Mouse (Mus musculus) C2C12 (cell line): Measurements from ENCODE around the gene Ttc33.

Experiments used
- CEBPB ChIP-seq: IDR thresholded peaks from one replicate; pipeline ENCODE4 v1.6.1; 2011; ENCODE audit warnings: low read depth, mild to moderate bottlenecking, control low read depth, moderate library complexity
- CTCF ChIP-seq: IDR thresholded peaks from one replicate; pipeline ENCODE4 v1.5.1; 2011; ENCODE audit not compliant: control insufficient read depth, insufficient read depth, insufficient read length
- FOSL1 ChIP-seq: IDR thresholded peaks from one replicate; pipeline ENCODE4 v1.8.0; 2011; ENCODE audit warnings: mild to moderate bottlenecking, low read length; ENCODE audit not compliant: poor library complexity, insufficient read depth, severe bottlenecking
- MAX ChIP-seq: IDR thresholded peaks from one replicate; pipeline ENCODE4 v1.6.1; 2011; ENCODE audit warnings: mild to moderate bottlenecking, control low read depth
- MYOD1 ChIP-seq: IDR thresholded peaks from one replicate; pipeline ENCODE4 v1.6.1; 2011; ENCODE audit warnings: low read depth; ENCODE audit not compliant: control insufficient read depth, insufficient read length
- MYOG ChIP-seq: IDR thresholded peaks from one replicate; pipeline ENCODE4 v1.6.1; 2011; ENCODE audit not compliant: control insufficient read depth, insufficient read length; ENCODE audit errors: extremely low read depth
- USF1 ChIP-seq: IDR thresholded peaks from one replicate; pipeline ENCODE4 v1.6.1; 2011; ENCODE audit warnings: low read depth, mild to moderate bottlenecking, control low read depth, moderate library complexity

DNA sequence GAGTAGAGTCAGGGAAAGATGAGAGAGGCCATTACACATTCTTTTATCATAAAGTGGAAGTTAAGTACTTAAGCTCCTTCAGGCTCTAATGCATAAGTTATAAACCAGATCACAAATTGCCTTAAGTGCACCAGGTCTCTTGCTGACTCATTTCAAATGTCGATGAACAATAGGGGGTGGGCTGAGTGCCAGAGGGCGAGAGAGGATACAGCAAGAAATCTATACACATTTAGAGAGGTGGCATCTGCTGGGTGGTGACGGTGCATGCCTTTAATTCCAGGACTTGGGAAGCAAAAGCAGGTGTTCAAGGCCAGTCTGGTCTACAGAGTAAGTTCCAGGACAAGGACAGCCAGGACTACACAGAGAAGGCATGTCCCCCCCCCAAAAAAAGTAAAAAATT lies 80.8 kb downstream of the Ttc33 start:
- no peak for TF ChIP-seq CTCF
- TF ChIP-seq MYOD1: no peak
- no peak for TF ChIP-seq CEBPB
- no peak for TF ChIP-seq MAX
- TF ChIP-seq MYOG: no peak
- no peak for TF ChIP-seq USF1
- TF ChIP-seq FOSL1: no peak
